In genomic region chr19:25310989-25311388, GRCm38 (mm10) we compare ENCODE assay signal across 20 mouse cellular contexts.
DNase-seq lines count a peak whose midpoint lies in the region; ATAC-seq and TF ChIP-seq lines count a peak whose summit lies in the region.
"Had no signal": no experiment of that assay in that cellular context is flagged by ENCODE, and none has a peak within 500 bp of the region (broad histone marks: within the 10 kb centered on the region; RNA-seq: fewer than 3 reads in every experiment).

No protein-coding gene starts in this region.

- no peaks in the 10 kb centered on the region for H3K79me2 ChIP-seq in heart, adult 2 months (replicated peaks; ENCODE audit: control insufficient read depth, insufficient read depth, low read length)

- H3K27ac ChIP-seq in heart, embryonic 10.5 days, result peak overlapping the region; percentile 77
- H3K27ac ChIP-seq in heart, adult 2 months, result no peak overlapping the region
- peak overlapping the region; percentile 49; the same call in 1 of the 2 replicates for H3K27ac ChIP-seq in liver, embryonic 12.5 days
- H3K27ac ChIP-seq: embryonic facial prominence, embryonic 12.5 days; forebrain, embryonic 15.5 days; hindbrain, embryonic 13.5 days; hindbrain, postnatal 0 days had no signal

- no peak for TF ChIP-seq EP300 in heart, adult 2 months (IDR thresholded peaks at IDR 0.05; ENCODE audit: insufficient read depth, low read depth, low read length)

- ATAC-seq in liver, embryonic 12.5 days, result no peak
- ATAC-seq: forebrain, embryonic 15.5 days; hindbrain, postnatal 0 days had no signal

- WGBS in heart, embryonic 10.5 days, result 59% methylated on average over 5 of the region's 5 CpGs
- WGBS in heart, adult 2 months, result 85% methylated on average over 5 of the region's 5 CpGs
- WGBS in liver, embryonic 12.5 days (ENCODE audit: insufficient replicate concordance), result 38% methylated on average over 5 of the region's 5 CpGs

- no peak for DNase-seq in heart, embryonic 10.5 days (ENCODE audit: low spot score)
- DNase-seq in heart, adult 2 months, result no peak
- DNase-seq in liver (no peak), A20 (ENCODE audit: low read depth, low spot score) (peak; percentile 32)
- peak; percentile 8 for DNase-seq in splenic B cell, adult 2 months (ENCODE audit: low read depth, low spot score)
- no peak for DNase-seq in adrenal gland, postnatal 4 days (ENCODE audit: low spot score in 2 of 2)
- no peak for DNase-seq in layer of hippocampus, adult 18-20 months (ENCODE audit: low spot score in 2 of 2)
- DNase-seq: adrenal gland, adult 8-10 months; adrenal gland, postnatal 36 days; cerebellum, adult 11 months; cerebellum, adult 9-10 months; cerebellum, postnatal 25 days; gastrocnemius, postnatal 36 days; heart, postnatal 14 days had no signal

- H3K4me1 ChIP-seq in heart, embryonic 10.5 days, result peaks cover 77% of the 10 kb centered on the region
- peaks cover 1% of the 10 kb centered on the region for H3K4me1 ChIP-seq in heart, adult 2 months (ENCODE audit: control insufficient read depth, insufficient read depth, low read length)
- H3K4me1 ChIP-seq in liver, embryonic 12.5 days, result no peaks in the 10 kb centered on the region
- H3K4me1 ChIP-seq: forebrain, embryonic 15.5 days had no signal

- no peaks in the 10 kb centered on the region for H3K9me3 ChIP-seq in heart, embryonic 10.5 days
- H3K9me3 ChIP-seq in liver, embryonic 12.5 days (replicated peaks), result no peaks in the 10 kb centered on the region
- H3K9me3 ChIP-seq: embryonic facial prominence, embryonic 12.5 days; forebrain, embryonic 15.5 days; hindbrain, embryonic 13.5 days had no signal

- H3K4me2 ChIP-seq in liver, embryonic 12.5 days, result no peak overlapping the region
- H3K4me2 ChIP-seq: embryonic facial prominence, embryonic 12.5 days; forebrain, embryonic 15.5 days; hindbrain, embryonic 13.5 days had no signal

- TF ChIP-seq CTCF in heart, adult 2 months (IDR thresholded peaks at IDR 0.05), result no peak

- H3K27me3 ChIP-seq in heart, embryonic 10.5 days (ENCODE audit: insufficient read depth, poor library complexity, severe bottlenecking), result no peaks in the 10 kb centered on the region
- no peaks in the 10 kb centered on the region for H3K27me3 ChIP-seq in heart, adult 2 months (ENCODE audit: control insufficient read depth, insufficient read depth, low read length)
- H3K27me3 ChIP-seq in liver, embryonic 12.5 days (replicated peaks), result peaks cover 15% of the 10 kb centered on the region; the same call in 1 of the 2 replicates
- H3K27me3 ChIP-seq in splenic B cell, adult 2 months (ENCODE audit: control insufficient read depth, insufficient read depth, low read length, poor library complexity, severe bottlenecking), result no peaks in the 10 kb centered on the region
- H3K27me3 ChIP-seq: embryonic facial prominence, embryonic 12.5 days; forebrain, embryonic 15.5 days had no signal

- TF ChIP-seq POLR2A in heart, adult 2 months (IDR thresholded peaks at IDR 0.05; ENCODE audit: insufficient read depth, low read depth, low read length), result no peak

- no peak overlapping the region for H3K4me3 ChIP-seq in heart, embryonic 10.5 days
- H3K4me3 ChIP-seq in heart, adult 2 months, result no peak overlapping the region
- no peak overlapping the region for H3K4me3 ChIP-seq in liver, embryonic 12.5 days
- H3K4me3 ChIP-seq: embryonic facial prominence, embryonic 12.5 days; forebrain, embryonic 15.5 days; hindbrain, embryonic 13.5 days had no signal

- no peaks in the 10 kb centered on the region for H3K36me3 ChIP-seq in heart, embryonic 10.5 days
- no peaks in the 10 kb centered on the region for H3K36me3 ChIP-seq in heart, adult 2 months (ENCODE audit: control insufficient read depth, insufficient read depth, low read length)
- H3K36me3 ChIP-seq in liver, embryonic 12.5 days, result no peaks in the 10 kb centered on the region
- no peaks in the 10 kb centered on the region for H3K36me3 ChIP-seq in splenic B cell, adult 2 months (ENCODE audit: control insufficient read depth, insufficient read depth, low read length, poor library complexity, severe bottlenecking)
- H3K36me3 ChIP-seq: embryonic facial prominence, embryonic 12.5 days; forebrain, embryonic 15.5 days; G1E; hindbrain, embryonic 13.5 days had no signal

- intact Hi-C loops in heart, adult 2 months (cut with DNase I), result no loop called here

- no peak overlapping the region for H3K9ac ChIP-seq in heart, adult 2 months (ENCODE audit: low read depth, low read length)
- no peak overlapping the region for H3K9ac ChIP-seq in liver, embryonic 12.5 days
- H3K9ac ChIP-seq: embryonic facial prominence, embryonic 12.5 days; forebrain, embryonic 15.5 days; hindbrain, embryonic 13.5 days had no signal

Comparison
In these comparisons a context has a peak if more than half of its experiments do, and no peak if none do; other contexts are left out.
1. DNase-seq: peak in A20 (single experiment) and splenic B cell, adult 2 months (single experiment); none in heart, embryonic 10.5 days (single experiment), heart, adult 2 months (0 of 2), liver (single experiment), adrenal gland, postnatal 4 days (0 of 2) and layer of hippocampus, adult 18-20 months (0 of 2).